Mouse (Mus musculus): ENCODE measurements around the gene Hoxa6.
A peak's percentile ranks its signal among the peaks of the same experiment; 100 is the strongest.

Hoxa6 gene

DNA sequence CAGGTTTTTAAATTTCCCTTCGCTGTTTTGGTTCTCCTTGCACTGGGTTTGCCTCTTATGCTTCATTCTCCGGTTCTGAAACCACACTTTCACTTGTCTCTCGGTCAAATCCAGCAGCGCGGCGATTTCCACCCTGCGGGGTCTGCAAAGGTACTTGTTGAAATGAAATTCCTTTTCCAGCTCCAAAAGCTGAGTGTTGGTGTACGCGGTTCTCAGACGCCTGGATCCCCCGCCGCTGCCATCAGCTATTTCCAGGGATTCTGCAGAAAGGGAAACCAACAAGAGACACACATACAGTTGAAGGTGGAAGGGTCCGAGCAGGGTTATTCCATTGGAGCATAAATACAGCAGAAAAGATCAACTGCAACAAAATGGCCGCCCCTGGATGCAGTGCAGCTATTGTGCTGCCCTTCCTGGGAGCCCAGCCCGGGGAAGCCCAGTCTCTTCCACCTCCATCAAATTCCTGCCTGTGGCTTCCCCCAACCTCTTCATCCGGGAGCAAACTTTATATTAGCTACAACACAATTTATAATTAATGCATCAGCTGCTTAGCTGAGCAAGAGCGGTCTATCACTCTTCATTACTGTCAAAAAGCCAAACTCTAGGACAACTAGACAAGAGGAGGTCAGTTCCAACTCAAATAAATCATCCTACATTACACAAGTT lies 45.0 kb downstream of the Hoxa6 start:
- DNase-seq (ENCODE audit: low spot score) = no peak

DNA sequence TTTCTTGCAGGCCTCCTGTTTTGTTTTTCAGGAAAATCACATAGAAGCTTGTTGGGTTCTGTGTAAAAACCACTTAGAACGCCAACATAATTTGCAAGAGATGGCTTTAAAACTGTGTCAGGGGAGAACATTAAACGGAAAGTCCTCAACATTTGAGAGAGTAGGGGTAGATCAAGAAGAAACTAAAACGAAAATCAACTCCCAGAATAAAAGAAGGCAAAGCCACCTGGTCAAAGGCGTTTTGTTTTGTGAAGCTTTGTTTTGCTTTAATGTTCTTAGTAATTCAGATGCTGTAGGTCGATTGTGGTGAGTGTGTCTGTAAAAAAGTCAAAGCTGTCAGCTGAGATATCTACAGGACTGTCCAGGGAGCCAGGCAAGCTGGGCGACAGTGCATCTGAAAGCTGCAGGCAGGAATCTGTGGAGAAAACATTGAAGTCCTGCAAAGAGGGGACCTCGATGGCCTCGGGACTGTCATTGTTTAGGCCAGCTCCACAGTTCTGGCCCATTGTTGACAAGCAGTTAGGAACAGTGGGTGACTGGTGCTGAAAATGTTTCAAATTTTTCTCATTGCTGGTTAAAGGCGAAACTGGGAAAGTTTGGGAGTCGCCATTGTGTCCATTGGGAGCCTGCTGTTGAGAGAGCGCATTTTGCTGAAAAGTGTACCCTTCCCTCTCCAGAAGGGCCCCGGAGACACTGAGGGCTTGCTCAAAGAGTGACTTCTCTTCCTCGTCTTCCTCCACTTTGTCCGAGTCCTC lies 45.7 kb downstream of the Hoxa6 start:
- no peak for DNase-seq (ENCODE audit: low spot score)

DNA sequence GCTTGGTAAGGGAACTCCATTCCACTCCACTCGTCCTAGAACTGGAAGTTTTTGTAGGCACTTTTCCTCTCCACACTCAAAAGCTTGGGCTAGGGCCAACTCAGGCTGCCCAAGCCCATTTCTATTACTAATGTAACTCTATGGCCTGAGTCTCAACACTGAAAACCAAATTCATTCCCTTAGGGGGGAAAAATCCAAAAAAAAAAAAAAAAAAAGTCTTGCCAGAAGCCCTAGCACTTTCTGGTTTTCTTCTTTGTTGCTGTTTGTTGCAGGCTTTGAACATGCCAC lies 46.5 kb downstream of the Hoxa6 start:
- no peak for DNase-seq (ENCODE audit: low spot score)

DNA sequence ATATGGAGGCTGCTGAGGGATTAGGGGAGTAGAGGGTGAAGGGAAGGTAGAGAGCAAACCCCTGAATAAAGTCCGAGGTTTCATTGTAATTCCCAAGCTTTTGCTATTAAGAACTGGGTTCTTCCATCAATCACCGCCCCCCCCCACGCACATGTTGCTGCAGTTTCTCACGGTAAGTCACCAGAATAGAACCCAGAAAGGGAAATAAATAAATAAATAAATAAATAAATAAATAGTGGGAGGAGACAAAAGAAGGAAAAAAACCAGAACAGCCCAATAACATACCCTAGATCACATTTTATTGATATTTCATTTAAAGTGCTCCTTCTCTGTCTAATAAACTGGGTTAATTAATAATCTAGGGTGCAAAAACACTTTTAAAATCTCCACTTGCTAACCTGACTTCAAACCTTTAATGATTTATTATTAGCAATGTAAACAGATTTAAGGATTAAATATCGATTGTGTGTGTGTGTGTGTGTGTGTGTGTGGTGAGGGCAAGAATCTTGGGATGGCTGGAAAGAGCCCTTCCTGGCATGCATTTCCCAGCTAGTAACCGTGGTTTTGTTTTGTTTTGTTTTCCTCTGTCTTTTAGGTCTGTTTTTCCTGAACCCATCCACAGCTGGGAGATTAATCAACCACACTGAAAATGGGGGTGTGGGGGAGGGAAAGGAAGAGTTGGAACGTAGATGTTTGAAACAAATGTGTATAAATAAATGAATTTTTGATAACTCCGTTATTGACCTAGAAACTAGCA lies 47.0 kb downstream of the Hoxa6 start:
- no peak for DNase-seq (ENCODE audit: low spot score)

DNA sequence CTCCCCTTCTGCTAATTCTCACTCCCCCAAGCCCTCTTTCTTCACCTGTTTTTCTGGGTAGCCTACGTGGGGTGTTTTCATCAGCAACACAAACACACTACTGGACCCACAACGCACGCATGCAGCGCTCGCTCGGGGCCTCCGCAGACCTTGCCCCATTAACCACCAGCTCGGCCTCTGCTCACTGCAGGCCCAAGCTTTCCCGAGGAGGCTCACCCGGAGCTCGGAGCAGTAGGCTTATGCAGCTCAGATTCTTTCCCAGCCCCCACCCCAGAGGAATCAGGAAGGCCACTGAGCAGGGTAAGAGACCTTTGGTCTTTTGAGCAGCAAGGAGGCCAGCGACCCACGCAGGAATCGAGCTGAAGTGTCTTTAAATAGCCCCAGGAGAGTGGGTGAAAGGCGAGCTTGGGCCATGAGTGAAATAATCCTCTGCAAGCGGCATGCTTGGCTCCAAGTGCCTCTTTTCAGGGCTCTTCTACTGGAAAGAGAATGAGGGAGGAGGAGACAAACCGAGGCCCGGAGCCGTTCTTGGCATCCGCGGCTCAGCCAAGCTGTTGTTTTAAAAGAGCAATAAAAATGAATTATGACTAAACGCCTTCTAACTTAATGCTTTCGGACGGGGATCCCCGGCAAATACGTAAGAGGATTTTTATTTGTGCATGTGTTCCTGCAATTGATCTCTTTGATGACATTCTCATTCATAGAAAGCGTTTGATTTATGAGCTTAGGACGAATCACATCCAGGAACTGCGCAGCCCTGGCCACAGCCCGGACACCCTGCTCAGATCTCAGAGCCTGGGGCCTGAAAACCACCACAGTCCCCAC lies 47.8 kb downstream of the Hoxa6 start:
- DNase-seq (ENCODE audit: low spot score) = no peak

DNA sequence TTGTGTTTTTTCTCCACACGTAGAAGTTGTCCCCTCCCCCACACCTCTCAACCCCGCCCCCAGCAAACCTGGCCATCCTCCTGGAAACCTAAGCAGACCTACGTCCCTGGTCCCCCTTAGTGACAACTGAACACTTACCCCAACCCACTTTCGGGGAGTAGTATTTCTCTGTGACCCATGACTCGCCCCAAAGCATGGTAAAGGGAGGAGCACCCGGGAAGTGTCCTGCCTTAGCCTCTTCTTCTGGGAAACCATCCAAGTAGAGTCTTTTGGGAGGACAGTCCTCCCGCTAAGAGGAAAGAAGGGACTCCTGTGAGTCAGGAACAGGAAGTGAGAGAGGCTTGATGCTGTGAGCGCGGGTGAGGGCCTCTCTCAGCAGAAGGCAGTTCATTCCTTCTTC lies 48.5 kb downstream of the Hoxa6 start:
- DNase-seq (ENCODE audit: low spot score) = peak; percentile 43

DNA sequence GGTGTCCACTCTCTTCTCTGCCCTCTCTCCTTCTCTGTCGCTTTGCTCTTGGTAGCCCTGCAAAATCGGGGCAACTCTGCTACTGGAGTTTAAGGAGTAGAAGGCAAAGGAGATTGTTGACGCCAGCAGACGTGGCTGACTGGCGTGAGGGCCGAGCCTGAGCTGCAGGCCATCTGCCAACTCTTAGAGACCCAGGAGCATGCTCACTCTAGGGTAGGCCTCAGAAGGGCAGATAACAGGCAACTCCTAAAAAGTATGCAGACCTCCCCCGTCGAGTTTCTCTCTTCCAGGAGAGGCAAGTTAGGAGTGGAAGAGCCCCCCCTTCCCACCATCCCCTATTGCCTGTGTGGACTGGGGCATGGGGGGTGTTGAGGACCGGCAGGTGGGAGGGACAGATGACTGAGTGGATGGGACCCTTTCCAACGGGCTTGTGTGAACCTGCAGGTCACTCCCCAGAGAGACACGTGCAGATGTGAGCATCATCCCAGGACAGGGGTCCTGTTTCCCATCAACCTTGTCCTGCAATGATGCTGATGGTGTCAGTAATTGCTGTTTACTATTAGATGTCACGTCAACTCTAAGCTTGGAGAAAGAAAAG lies 49.3 kb downstream of the Hoxa6 start:
- no peak for DNase-seq (ENCODE audit: low spot score)

DNA sequence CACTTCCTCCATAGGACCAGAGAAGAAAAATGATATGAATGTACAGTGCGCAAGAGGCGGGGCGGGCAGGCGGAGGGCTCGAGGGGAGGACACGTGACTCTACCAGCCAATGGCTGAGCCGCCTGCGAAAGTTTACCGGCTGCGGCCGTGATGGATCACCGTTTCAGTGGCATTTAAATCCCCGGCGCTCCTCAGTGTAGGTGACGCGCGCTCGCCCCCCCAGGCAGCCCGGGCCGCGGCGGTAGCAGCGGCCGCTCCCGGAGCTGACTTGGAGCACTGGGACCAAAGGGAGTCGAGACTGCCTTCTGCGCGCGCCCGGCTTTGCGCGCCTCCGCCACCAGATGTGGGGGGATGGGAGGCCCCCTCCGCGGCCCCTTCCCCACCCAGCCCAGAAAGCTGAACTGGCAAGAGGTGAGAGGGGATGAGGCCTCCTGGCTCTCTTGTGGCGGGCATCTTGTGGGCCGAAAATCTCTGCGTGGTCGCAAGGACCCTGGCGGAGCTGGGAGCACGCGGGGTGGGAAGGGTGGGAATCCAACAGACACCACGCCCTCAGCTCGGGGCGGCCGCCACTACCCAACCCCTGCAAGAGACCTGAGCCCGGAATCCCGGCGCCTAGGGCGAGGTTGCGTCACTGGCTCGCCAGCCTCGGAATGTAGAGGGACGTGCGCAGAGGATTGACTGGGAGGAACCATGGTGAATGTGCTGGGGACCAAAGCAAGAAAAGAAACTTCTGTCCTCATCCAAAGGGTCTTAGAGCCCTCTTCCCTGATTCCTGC lies 50.1 kb downstream of the Hoxa6 start, which contains the start of gene Hoxa1:
Hoxa1 (minus strand) TSS at position 42 of the 776 bp plus-strand sequence.
- peak; percentile 58 for DNase-seq (ENCODE audit: low spot score)

DNA sequence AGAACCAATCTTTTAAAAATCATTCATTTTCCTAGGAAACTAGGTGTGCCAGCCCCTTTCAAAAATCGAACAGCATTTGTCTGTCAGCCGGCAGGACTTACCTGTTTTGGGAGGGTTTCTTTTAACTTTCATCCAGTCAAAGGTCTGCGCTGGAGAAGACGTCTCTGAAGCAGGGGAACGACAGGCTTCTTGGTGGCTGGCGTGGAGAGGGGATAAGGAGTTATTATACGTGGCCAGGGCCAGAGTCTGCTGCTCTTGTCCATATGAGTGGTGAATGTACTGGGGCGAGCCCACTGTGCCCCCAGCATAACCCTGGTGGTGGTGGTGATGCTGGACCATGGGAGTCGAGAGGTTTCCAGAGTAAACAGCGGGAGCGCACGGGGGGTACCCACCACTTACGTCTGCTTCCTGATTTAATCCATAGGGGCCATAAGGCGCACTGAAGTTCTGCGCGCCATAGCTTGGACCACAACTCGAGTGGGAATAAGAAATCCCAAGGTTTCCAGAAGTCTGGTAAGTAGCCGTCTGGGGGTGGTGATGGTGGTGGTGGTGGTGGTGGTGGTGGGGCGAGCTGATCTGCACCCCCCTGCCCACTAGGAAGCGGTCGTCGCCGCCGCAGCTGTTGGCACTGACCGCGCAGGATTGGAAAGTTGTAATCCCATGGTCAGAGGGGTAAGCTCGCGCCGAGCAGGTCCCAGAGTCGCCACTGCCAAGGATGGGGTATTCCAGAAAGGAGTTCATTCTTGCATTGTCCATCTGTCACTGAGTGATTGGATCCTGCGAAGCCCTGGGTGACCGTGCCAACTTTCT lies 50.9 kb downstream of the Hoxa6 start:
- DNase-seq (ENCODE audit: low spot score) = no peak

DNA sequence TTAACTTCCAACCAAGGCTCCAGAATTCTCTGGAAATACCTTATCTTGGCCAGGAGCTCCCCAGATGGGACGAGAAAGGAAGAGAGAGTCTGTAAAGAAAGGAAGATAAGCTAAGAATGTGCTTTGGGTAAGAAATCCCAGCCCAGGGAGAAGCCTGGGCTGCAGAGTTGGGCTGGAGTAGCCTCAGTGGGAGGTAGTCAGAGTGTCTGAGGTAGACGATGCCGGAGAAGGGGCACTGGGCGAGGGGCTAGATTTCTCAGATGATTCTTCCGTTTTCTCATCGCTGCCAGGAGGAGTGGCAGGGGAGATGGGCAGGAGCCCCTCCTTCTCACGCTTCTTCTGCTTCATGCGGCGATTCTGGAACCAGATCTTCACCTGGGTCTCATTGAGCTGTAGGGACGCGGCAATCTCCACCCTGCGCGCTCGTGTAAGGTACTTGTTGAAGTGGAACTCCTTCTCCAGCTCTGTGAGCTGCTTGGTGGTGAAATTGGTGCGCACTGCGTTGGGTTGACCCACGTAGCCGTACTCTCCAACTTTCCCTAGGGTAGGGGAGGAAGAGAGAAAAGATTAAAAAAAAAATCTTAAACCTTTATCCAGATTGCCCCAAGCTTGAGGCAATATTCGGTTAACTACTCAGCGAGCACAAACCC lies 51.8 kb downstream of the Hoxa6 start:
- DNase-seq (ENCODE audit: low spot score) = no peak
